Mouse (Mus musculus): Measurements from ENCODE around the gene Rpl36.

DNA sequence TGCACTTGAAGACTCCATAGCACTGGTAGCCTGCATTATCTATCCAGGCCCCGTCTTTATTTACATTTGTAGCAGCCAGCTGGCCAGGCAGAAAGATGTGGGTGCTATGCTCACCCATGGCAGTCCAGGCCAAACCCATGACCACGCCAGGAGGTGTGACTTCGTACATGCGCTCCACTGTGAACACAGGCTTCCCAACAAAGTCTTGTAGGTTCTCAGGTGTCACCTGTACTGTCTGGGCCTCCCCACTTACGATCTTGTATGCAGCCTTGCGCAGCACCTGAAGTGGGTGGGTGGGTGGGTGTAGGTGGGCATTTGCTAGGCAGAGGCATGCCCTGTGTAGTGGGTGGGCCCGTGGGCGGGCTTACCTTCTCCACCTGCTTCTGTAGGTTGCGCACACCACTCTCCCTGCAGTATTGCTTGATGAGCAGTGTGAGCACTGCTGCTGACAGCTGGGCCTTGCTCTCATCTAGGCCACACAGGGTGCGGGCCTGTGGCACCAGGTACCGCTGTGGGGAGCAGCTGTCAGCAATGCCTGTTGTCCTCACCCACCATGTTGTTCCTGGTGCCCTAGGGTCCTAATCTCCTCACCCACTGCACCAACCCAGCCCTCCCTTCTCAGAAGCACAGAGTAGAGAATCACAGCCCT lies 2.0 kb downstream of the Rpl36 start:
- TF ChIP-seq CTCF (IDR thresholded peaks at IDR 0.05; ENCODE audit: control insufficient read depth, insufficient read depth, low read length) (no peak), POLR2A (IDR thresholded peaks at IDR 0.05; ENCODE audit: borderline replicate concordance, control insufficient read depth, low read depth, low read length) (no peak)
